Mouse (Mus musculus): ENCODE results near the gene 5730455P16Rik. TPM values are rescaled to one million over a fixed set of nuclear protein-coding genes. Genes with fewer than 3 reads are reported as not detected.
A peak's percentile ranks its signal among the peaks of the same experiment; 100 is the strongest.
"Not testable (repeated sequence)": the region's sequence is repeated elsewhere in the genome, so short reads cannot be mapped to it uniquely, and the experiment has no call there.

The 5730455P16Rik gene
- total RNA-seq, 2 experiments from 2014 or later, result 23.5 to 25.2 TPM

DNA sequence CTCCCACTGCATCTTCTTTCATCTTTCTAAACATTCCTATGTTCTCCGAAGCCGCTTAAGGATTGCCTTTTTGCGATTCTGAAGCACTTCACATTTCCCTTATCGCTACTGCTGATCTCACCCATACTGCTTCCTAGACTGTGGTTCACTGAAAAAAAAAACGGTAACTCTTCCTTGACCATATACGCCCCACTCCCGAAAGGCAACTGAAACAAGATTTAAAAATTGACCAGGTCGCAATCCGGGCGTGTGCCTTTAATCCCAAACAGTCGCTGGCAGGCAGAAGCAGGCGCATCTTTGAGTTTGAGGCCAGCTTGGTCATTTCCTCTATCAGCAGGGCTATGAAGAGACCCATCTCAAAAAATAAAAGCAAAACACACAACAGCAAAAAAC is 4.8 kb upstream of the 5730455P16Rik start:
- no peak for DNase-seq (ENCODE audit: low spot score in 2 of 2)

DNA sequence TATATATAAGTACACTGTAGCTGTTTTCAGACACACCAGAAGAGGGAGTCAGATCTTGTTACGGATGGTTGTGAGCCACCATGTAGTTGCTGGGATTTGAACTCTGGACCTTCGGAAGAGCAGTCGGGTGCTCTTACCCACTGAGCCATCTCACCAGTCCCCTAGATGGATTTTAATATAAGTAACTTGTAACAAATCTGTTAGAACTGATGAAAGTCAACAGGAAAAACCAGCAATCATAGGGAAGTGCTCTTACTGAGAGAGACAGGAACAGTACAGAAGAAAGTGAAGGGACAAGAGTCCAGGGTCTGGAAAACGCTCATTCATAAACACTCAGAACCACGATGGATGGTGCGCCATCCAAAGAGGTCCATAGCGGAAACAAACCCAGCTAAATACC is 1.4 kb upstream of the 5730455P16Rik start:
- DNase-seq (ENCODE audit: low spot score in 2 of 2), result not testable (repeated sequence)

DNA sequence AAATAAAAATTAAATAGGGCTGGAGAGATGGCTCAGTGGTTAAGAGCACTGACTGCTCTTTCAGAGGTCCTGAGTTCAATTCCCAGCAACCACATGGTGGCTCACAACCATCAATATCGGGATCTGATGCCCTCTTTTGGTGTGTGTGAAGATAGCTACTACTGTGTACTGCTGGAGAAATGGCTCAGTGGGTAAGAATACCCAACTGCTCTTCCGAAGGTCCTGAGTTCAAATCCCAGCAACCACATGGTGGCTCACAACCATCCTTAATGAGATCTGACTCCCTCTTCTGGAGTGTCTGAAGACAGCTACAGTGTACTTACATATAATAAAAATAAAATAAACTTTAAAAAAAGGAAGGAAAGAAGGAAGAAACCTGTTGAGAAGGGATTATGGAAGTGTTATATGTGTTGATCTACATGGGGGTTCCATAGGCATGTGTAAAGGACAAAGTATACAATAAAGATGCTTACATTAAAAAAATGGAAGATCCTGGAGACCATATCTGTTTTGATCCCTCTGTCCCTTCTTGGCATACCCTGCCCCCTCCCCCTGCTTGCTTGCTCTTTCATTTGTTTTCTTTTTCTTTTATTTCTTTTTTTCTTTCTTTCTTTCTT is 726 bp upstream of the 5730455P16Rik start:
- not testable (repeated sequence) for DNase-seq (ENCODE audit: low spot score in 2 of 2)

DNA sequence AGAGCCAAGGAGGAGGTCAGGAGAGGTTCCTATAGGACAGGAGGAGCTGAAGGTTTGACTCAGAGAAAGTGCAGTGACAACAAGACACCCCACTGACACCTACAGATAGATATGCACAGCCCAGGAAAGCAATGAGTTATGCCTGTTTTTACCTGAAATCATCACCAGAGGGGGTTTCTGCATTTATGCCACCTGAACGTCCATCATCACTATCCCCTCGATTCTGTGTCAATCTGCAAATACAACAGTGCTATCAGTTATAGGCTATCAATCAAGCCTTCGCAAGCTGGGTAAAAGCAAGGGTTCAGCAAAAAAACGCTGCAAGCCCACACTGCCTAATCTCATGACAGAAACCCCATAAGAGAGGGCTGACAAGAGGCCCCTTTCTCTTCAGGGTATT is 1.2 kb downstream of the 5730455P16Rik start:
- DNase-seq (ENCODE audit: low spot score in 2 of 2), result no peak

DNA sequence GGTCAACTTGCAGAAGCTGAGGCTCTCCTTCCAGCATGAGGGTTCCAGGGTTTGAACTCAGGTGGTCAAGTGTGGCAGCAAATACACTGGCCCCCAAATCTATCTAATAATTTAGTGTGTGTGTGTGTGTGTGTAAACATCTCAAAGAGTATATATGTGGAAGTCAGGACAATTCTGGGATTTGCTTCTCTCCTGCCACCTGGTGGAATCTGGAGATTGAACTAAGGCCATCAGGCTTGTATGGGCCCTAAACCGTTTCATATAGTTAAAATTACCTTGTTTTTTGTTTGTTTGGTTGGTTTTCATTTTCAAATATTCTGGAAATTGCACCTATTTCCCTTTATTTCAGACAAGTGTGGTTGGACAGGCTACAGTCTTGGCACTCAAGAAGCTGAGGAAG is 8.9 kb downstream of the 5730455P16Rik start:
- DNase-seq (ENCODE audit: low spot score in 2 of 2), result no peak

DNA sequence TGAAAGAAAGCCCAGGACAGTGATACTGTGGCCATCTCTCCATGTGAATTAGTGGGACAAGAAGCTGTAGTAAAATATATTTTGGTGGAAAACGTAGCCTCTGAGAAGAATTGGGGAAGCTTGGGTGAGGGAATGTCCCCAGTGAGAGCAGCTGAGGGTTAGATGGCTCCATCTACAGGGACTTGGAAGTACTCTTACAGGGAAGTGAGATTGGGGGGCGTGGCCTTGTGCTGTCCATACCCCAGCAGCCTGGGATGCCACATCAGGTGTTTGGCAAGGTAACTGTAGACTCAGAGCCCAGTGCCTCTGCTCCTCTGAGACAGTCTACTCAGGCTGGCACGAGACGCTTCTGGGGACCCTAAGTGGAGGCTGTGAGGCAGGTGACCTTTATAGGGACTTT is 23.0 kb downstream of the 5730455P16Rik start:
- DNase-seq (ENCODE audit: low spot score in 2 of 2), result no peak

DNA sequence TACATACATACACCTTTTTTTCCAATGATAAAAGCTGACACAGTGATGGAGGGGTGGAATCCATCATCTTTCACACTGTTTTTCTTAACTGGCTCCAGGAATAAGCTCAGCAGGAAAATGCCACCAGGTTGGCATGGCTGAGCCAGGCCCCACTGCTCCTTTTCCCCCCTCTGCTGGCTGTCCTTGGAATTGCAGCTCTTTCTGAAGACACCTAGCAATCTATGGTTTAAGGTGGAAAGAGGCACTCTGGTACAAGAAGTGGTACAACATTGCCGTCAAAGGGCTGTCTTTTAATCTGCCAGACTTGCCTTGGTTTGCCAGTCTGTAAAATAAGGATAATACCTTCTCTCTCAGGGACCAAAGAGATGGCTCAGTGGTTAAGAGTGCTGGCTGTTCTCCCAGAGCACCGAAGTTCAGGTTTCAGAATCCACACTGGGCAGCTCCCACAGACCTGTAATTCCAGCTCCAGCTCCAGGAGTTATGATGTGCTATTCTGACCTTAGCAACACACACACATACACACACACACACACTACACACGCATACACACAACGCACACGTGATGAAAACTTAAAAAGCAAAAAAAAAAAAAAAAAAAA is 25.9 kb downstream of the 5730455P16Rik start:
- peak; percentile 68 to 76 for DNase-seq (ENCODE audit: low spot score in 2 of 2)

DNA sequence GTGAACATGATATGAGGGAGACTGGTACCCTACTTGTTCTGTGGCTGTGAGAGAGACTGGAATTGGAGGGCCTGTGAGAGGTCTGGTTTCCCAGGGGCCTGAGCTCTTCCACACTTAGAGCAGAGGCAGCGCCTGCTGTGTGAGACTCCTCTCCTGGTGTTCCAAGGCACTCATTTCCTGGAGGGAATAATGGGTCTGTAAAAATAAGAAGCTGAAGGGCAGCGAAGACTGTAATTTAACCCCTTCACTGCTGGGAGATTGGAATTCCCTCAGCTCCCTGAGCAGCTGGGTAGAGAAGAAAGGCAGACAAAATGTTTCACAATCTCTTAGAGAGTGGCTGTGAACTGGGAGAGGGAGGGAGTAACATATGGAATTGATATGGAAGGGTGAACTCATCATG is 35.4 kb downstream of the 5730455P16Rik start:
- no peak for DNase-seq (ENCODE audit: low spot score in 2 of 2)

DNA sequence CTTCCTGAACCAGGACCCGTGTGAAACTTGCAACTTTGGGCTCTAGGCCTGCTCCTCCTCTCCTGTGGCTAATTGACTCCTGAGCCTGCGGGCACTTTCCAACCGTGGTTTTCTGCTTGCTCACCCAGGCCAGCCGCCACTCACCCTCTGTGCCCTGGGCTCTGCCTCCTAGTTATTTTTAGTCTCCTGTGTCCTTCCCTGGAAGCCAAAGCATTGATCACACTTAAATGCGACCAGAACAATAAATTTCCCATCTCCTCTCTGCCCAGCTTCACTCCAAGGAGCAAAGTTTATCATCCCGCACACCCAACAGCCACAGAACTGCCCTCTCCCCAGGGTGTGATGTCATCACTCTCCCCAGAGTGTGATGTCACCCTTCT is 41.5 kb downstream of the 5730455P16Rik start:
- DNase-seq (ENCODE audit: low spot score in 2 of 2), result no peak

DNA sequence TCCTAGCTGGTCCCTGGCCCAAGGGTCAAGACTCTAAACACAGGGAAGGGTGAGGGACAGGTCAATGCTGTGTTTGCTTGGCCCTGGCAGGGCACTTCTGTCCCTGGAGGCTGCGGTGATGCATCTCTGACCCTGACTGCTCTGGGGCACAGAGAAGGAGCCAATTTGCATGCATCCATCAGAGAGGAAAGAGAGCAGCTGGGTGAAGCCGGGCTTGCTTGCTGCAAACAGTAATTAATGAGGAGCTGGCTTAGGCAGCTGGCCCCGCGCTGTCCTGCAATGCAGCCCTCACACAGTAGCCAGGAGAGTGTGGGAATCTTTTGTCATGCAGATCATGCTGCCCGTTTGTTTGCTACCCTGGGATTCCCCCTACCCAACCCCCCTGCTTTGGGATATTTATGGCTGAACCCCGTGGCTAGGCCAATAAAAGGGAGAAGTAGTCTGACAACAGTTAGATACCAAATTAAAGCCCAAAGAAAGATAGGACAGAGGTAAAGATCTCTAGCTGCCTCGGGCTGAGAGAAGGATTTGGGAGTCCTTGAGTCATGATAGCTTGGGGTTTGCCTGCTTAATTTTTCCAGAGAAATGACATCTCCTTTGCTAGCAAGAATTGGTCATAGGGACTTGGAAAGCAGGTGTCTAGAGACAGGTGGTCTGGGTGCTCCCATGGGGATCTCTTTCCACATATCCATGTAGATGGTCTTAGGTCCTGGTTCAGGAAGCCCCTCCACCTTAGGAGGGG is 42.1 kb downstream of the 5730455P16Rik start:
- no peak for DNase-seq (ENCODE audit: low spot score in 2 of 2)

DNA sequence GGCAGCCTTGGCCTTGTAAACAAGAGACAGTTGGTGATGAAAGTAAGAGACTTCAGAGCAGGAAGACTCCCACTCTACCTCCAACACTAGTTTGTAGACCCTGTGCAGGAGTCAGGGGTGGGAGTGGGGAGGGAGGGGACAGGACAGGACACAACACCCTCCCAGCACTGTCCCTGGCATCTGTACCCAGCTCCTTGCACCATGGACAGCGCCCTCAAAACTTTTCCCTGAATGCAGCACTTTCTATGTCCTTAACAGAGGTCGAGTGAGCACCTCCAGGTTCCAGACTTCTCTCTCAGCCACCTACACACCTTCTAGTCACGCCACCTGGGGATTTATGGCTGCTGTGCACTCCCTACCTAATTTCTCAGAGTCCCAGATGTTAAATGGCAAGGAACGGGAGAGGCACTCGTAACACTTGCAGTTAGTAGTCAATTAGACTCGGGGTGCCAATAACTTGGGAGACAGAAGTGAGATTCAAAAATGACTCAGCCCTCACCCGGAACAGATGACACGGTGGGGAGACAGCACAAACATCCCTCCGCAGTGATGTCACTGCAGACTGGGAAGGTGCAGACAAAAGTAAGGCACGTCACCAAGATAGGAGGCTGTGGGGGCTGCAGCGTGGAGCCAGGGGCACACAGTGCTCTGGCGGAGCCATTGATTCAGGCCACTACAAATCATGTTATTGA is 45.0 kb downstream of the 5730455P16Rik start:
- no peak for DNase-seq (ENCODE audit: low spot score in 2 of 2)

DNA sequence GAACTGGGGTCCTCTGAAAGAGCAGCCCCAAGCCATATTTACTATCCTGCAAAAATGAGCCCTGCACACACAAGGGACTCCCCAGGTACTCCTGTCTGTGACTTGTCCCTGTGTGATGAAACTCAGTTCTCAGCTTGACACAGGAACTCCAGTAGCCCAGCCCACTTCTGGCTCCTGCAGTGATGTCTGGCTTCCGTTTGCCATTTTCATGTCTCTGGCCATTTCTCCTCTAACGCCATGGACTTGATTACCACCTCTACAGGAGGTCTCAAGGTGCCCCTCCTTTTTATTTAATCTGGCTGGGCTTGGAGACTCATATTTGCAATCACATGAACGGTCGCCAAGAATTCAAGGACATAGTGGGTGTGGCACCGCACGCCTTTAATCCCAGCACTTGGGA is 53.2 kb downstream of the 5730455P16Rik start:
- DNase-seq (ENCODE audit: low spot score in 2 of 2), result no peak

DNA sequence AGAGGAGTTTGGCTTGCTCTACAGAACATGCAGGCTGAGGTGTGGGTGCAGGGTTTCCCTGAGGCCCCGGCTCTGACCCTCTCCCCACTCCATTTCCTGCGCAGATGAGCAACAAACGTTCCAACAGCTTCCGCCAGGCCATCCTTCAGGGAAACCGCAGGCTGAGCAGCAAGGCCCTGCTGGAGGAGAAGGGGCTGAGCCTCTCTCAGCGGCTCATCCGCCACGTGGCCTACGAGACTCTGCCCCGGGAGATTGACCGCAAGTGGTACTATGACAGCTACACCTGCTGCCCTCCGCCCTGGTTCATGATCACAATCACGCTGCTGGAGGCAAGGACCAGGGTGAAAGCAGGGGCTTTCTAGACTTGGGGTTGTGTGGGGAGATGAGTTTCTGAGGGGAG is 54.6 kb downstream of the 5730455P16Rik start:
- no peak for DNase-seq (ENCODE audit: low spot score in 2 of 2)

DNA sequence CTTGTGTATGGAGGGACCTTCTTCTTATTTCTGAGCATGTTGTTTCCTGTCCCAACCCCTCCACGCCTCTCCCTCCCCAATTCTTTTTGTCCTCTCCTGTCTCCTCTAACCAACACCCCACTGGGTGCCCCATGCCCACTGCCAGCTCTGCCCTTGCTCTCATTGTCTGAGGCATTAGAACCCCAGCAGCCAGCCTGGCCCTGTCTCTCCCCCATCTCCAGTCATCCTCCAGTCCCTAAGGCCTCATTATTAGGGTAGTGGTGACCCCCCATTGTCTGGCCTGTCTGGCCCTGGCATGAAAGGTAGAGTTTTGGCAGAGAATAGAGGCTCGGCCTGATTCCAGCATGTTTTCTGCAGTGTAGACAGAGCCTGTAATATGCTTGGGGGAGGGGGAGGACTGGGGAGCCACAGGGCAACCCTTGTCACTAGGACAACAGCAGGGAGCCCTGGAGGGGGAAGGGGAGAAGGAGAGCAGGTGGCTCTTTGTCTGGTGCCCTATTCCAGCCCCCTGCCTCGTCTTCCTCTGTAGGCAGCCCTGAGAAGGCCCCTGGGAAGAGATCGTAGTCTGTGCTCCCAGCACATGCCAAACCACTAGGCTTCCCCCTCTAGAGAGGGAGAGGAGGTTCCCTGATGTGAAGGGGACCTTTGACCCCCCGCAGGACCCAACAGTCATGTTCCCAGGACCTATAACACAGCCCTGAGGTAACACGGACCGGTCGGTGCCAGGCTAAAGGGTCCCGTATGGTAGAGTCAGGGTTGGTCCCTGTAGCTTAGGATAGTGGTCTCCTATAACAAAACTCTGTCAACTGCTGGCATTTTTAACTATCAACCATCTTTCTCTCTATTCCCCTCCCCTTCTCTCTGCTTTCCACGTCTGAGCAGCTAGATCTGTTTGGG is 61.8 kb downstream of the 5730455P16Rik start:
- no peak for DNase-seq (ENCODE audit: low spot score in 2 of 2)

DNA sequence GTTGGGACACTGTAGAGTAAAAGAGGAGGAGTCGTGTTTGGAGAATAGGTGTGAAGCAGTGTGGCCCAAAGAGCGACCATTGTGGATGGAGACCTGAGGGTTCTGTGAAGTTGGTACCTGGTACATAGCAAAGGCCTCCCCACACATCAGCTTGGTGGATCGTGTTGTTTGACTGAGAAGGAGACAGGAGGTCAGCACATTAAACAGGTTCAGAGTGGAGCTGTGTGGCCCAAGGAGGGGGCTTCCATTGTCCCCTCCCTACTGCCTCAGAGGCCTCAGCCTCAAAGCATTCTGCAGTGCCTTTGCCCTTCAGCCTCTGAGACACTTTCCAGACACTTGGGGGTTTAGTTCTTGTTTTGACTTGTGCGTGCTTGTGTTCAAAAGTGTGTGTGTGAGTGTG is 63.9 kb downstream of the 5730455P16Rik start:
- no peak for DNase-seq (ENCODE audit: low spot score in 2 of 2)

DNA sequence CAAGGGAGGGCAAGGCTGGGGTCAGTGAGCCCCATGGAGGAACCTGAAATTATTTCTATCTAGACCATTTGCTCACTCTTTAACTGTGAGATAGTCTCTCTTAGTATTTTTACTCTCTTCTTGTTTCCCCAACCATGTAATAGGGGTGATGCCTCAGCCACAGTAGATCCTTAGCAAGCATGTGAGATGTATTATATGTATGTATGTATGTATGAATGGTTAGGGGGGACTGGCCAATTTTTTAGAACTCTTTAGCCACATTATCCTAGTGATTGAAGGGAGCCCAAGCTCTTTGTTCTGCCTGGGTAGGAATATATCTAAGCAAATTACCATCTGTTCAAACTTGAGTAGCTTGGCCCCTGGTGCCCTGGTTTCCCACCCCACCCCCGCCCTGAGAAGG is 64.4 kb downstream of the 5730455P16Rik start:
- DNase-seq (ENCODE audit: low spot score in 2 of 2), result no peak

DNA sequence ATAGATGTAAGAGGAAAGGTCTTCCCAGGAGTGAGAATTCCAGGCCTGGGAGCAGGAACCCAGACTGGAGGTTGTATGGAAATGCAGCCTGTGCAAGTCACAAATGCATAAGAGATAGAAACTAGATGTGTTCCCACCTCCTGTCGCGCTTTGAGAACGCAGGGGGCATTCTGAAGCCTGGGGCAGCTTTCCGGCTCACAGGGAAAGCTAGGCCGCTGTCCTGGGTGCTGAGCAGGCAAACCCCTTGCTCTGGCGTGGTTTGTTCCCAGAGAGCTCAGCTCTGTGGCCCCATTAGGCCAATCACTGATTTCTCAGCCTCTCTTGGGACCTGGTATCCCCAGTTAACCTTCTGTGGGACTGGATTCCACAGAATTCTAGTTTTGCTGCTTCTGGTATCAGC is 65.3 kb downstream of the 5730455P16Rik start:
- no peak for DNase-seq (ENCODE audit: low spot score in 2 of 2)

DNA sequence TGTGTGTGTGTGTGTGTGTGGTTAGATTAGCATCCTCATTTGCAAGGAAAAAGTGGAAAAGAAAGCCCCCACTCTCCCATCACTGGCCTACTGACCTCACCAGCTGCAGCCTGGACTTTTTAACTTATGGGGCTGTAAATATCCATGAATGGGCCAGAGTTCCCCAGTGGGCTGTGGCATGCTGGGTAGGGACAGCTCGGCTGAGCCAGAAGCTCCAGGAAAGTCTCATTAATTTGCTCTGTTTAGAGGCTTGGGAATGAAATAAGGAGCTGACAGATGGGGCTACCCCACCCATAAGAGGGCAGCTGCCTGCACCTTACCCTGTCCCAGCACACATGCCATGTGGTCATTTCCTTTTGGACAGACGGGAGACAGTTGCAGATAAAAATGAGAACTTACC is 65.8 kb downstream of the 5730455P16Rik start:
- no peak for DNase-seq (ENCODE audit: low spot score in 2 of 2)

DNA sequence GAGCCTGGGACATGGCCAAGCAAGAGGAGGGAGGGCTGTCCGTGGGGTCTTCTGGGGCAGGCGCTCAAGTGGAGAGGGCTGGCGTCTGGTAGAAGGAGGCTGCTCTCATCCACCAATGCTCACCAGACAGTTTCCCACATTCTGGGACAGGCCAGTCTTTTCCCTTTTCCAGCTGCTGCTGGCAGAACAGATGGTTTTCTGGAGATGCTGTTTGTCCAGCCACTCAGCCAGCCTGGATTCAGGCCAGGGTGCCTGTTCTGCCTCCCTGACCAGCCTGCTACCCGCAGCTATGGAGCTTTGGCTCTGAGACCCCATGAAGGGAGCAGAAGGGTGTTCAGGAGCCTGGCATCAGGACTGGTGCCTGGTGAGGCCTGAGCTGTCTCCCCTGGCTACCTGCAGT is 66.6 kb downstream of the 5730455P16Rik start:
- no peak for DNase-seq (ENCODE audit: low spot score in 2 of 2)
